Mouse (Mus musculus) heart, postnatal 36 days (tissue): ENCODE results near the gene Cipc. TPM values are rescaled to one million over a fixed set of nuclear protein-coding genes. Genes with fewer than 3 reads are reported as not detected.

Experiments used
- DNase-seq, 2 experiments: peaks; one replicate each; pipeline ENCODE4 v3.0.0; 2021 to 2022
- intact Hi-C: fragments of 180-260 bp; cut with DNase I; formaldehyde crosslinking; loops from one replicate; pipeline ENCODE4 v1.15.1; 2025
- total RNA-seq, 2 experiments: library from RNA; stranded (reverse); gene quantifications; 2 replicates each; pipeline ENCODE4 v1.2.3; 2021

Cipc gene
- total RNA-seq, 2 experiments from 2014 or later: 46.4 to 48.4 TPM

DNA sequence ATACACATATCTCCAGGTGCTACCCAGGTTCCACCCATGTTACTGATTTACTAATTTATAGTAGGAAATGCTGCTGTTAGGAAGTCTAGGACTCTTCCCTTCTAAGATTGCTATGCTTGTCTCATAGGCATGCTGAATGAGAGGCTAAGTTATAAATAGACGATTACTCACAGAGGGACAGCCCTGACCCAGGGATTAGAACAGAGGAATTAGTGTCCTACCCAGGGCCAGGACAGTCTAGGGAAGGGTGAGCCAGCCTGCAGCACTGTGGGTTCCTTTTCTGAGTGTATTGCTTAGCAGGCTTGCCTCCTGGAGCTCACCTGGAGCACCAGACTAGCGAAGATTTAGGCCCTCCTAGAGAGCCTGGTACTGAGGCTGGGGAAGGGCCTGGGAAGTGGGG lies 9.1 kb downstream of the Cipc start:
- intact Hi-C loops: no loop called here
- peak in 1 of 2 experiments; percentile 20 for DNase-seq

DNA sequence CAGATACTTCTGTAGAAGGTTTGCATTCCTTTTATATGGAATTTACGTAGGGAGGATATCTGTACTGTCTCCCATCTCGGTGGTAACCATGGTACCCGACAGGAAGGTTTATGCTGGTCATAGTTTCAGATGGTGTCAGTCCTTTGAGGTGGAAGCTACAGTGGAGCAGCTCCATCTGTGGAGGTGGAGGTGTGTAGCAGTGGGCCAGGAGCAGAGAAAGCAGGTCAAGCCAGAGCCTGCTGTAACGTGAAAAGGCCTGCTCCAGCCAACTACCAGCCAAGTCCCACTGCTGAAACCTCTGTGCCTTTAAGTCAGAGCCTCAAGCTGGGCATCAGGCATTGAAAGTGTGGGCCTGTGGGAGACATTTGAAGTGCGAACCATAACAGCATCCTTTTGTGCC lies 11.7 kb downstream of the Cipc start:
- no peak for DNase-seq
- intact Hi-C loops: no loop called here

DNA sequence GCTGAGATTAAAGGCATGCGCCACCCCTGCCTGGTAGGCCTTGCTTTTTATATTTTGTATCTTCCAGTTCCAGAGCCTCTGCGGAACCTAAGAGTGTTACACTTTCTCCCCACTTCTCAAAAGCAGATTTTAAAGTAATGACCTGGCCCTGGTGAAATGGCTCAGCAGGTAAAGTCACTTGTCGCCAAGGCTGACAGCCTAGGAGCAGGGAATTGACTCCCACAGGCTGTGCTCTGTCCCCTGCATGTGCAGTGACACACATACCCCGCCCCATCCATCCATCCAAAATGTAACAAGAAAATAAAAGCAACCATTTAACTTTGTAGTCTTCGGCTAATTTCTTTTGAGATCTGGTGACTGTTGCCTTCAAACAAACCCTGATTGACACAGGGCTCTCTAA lies 12.8 kb downstream of the Cipc start:
- intact Hi-C loops: no loop called here
- DNase-seq: no peak

DNA sequence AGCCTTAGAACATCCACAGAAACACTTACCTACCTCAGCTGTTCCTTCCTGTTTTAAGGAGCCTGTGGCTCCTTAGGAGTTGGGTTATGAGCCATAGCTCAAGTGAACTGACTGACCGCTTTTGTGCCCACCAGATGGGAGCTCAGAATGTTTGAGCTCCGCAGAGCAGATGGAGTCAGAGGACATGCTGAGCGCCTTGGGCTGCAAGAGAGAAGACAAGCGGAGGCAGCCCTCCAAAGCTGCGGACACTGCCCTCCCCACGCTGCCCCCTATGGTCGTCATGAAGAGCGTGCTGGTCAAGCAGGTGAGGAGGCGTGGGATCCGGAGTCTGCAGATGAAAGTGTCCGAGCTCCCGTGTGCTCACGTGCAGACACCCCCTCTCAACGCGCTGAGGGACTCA lies 13.3 kb downstream of the Cipc start:
- DNase-seq: no peak
- intact Hi-C loops: no loop called here

DNA sequence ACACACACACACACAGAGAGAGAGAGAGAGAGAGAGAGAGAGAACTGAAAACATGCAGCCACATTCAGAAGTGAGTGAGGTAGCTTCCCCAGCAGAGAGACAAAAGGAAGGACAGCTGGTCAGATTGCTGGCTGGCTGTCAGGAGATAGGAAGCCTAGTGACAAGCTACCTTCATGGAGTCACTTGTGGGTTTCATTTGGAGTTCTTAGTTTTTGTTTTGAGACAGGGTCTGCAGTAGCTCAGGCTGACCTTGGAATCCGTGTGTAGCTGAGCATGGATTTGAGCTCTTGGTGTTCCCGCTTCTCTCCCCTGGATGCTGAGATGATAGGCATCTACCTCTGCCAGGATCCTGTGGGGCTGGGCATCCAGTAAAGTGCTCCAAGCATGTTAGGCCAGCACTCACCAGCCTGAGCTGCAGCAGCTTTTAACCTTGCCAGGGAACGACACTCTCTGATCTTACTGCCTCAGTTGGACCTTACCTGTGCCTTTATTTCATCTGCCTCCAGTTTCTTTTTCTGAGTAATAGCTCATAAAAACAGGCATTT lies 14.0 kb downstream of the Cipc start:
- intact Hi-C loops: no loop called here

DNA sequence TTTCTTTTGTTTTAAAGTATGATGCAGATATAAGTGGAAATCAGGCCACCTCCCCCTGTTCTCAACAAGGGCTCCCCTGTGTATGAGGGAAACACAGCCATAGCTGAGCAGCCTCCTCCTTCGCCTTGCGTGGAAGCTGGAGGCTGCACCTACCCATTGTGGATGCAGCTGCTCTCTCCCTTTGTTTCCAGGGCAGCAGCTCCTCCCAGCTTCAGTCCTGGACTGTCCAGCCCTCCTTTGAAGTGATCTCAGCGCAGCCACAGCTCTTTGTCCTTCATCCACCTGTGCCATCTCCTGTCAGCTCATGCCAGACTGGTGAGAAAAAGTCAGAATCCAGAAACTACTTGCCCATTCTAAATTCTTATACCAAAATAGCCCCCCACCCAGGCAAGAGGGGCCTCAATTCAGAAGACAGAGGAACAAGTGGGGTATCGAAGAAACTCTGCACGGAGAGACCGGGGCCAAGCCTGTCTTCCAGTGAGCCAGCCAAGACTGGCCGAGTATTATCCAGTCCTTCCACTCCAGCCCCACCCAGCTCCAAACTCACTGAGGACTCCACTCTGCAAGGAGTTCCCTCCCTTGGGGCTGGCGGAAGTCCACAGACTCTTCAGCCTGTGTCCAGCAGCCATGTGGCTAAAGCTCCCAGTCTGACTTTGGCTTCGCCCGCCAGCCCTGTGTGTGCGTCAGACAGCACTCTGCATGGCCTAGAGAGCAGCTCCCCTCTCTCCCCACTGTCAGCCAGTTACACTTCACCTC lies 14.9 kb downstream of the Cipc start:
- peak; percentile 64 to 68 for DNase-seq
- intact Hi-C loops: no loop called here

More for the DNA sequence above, 14.0 kb downstream of the Cipc start:
- DNase-seq: no peak

DNA sequence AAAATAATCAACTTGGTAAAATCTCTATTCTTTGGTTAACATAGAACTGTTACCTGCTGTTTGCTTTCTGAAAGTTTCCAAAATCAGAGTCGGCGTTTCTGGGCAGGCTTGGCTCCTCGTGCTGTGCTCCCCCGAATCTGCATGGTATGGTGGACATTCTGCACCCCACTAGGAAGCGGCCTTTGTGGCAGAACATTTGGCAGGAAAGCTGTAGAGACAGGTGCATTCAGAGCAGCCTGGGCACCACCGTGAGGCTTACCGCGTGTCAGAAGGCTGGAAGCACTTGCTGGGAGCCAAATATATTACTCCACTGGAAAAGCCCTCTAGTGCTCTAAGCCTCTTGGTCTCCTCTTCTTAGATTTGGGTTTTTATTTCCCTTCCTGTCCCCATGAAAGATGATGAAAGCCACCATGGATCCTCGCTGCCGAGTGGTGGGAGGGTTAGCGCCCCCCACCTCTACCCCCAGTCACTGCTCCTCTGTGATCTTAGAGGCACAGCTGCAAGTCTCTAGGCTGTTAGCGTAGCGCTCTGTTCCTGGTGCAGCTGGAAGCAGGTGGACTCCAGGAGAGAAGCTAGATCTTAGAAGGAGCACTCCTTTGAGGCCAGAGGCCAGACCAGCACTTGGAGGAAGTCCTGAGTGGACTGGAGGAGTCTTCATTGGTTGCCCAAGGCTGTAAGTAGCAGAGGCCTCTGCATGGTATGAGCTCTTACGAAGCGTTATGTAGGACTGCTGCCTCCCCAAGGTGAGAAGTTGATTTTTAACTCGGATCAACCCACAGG lies 17.6 kb downstream of the Cipc start:
- intact Hi-C loops: no loop called here
- DNase-seq: no peak

DNA sequence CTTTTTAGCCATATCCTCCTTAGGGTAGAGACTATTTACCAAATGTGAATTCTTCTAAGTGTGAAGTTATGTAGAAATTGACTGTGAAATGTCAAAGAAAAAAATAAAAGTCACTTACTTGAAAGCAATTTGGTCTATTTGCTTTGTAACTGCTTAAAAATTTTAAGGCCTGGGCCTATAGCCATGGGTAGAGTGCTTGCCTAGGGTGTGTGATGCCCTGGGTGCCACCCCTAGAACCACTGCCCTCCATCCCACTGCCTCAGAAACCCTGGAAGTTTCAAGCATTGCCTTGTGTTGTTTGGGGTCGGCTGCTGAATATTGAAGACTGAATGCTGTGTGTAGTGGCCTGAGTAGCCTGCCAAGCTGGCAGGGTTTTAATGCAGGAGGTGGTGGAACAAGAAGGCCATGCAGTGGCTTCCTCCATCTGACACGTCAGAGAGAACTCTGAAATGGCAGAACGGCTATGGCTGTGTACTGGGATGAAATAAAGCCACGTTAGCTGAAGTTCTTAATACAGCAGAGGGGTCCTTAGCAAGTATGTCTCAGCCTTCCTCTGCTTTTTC lies 18.5 kb downstream of the Cipc start:
- intact Hi-C loops: no loop called here
- DNase-seq: no peak

DNA sequence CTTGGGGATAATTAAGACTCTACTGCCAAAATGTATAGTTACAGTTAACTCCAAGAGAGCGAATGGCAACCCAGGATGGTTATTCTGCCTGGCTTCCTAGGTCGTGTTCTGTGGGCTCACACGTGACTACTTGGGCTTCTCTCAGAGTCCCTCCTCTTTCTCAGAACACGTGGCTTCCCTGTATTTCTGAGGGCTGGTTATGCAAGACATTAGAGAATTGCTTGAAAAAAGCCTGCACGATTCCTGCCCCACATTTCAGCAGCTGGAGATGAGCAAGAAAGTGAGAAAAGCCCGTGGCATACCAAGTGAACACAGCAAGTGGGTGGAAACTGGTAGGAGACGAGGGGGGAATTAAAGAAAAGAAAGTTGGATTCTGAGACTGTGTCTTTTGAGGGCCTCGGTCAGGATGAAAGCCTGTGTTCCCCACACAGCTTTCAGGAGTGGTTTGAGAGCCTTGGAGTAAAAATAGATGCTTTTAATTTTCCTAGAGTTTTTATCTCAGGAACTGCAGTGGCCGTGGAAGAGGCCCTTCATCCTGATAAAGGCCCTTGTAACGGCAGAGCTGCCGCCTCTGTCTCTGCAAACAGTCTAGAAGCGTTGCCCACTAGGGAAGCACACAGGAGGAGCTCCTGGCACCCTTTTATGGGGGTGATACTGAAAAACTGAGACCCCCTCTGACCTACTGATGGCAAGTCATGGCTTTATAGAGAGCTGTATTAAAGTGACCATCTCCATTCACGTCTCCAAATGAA lies 21.8 kb downstream of the Cipc start:
- peak; percentile 23 to 41 for DNase-seq
- intact Hi-C loops: no loop called here

DNA sequence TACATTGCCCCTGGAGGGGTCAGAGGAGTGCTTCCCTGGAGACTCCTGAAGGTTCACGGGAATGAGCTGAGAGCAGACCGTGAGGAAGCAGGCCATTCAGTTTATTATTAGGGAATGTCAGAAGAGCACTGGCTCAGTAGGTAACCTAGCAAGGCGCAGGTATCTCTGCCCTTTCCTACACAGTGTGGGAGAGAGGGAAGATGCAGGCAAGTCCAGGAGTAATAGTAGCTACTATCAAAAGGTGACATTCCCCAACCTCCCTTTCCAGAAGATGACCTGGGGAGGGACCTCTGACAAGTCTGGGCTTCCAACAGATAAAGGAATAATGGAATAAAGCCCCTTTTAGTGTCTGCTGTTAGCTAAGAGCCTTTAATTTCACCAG lies 22.4 kb downstream of the Cipc start:
- intact Hi-C loops: no loop called here

DNA sequence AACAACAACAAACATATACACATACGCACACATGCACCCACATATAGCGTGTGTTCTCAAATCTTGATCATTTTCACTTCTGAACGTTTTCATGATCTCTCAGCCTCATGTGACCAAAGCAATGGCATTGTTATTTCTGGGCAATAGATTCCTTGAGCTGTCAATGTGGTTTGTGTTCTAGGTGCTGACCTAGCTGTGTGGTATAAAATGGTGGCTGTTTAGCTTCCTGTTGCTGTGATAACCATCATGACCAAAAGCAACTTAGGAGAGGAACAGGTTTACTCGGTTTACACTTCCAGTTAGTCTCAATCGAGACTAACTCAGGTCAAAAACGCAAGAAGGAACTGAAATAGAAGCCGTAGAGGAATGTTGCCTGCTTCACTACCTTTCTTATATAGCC lies 24.2 kb downstream of the Cipc start:
- intact Hi-C loops: no loop called here
- DNase-seq: no peak

More for the DNA sequence above, 22.4 kb downstream of the Cipc start:
- no peak for DNase-seq

DNA sequence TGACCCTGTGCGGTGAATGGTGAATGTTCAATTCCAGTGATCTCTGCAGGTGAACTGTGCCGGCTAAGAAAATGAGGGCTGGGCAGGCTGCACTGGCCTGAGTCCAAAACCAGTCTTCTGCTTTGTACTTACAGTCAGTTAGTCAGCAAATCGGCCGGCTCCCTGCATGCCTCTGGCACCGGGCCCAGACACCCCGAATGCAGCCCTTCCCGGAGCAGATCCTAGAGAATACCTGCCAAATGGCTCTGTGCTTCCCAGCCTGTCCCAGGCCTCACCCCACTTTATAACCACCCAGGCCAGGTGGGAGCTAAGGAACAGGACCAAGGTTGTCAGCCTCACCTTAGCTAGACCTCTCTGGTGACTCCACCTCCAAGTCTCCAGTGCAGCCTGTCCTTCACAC lies 26.4 kb downstream of the Cipc start:
- DNase-seq: peak; percentile 36 to 41
- intact Hi-C loops: no loop called here

DNA sequence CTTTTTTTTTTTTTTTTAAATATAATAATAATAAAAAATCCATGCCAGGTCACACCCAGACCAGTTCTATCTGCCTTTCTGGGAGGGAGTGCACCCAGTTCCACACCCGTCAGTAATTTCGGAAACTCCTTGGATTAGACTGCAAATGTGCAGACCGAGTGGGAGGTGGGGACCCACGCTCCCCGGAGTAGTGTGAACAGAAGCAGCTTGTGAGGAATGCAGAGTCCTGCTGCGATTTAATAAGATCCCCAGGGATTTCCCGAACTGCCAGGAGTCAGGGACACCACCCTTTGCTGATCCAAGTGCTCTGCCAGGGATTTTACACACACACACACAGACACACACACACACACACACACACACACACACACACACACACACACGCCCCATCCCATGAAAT lies 26.9 kb downstream of the Cipc start:
- DNase-seq: no peak
- intact Hi-C loops: loop anchor here (1.0 kb wide), 1 partner anchor 205 kb away; no protein-coding TSS in a partner anchor

DNA sequence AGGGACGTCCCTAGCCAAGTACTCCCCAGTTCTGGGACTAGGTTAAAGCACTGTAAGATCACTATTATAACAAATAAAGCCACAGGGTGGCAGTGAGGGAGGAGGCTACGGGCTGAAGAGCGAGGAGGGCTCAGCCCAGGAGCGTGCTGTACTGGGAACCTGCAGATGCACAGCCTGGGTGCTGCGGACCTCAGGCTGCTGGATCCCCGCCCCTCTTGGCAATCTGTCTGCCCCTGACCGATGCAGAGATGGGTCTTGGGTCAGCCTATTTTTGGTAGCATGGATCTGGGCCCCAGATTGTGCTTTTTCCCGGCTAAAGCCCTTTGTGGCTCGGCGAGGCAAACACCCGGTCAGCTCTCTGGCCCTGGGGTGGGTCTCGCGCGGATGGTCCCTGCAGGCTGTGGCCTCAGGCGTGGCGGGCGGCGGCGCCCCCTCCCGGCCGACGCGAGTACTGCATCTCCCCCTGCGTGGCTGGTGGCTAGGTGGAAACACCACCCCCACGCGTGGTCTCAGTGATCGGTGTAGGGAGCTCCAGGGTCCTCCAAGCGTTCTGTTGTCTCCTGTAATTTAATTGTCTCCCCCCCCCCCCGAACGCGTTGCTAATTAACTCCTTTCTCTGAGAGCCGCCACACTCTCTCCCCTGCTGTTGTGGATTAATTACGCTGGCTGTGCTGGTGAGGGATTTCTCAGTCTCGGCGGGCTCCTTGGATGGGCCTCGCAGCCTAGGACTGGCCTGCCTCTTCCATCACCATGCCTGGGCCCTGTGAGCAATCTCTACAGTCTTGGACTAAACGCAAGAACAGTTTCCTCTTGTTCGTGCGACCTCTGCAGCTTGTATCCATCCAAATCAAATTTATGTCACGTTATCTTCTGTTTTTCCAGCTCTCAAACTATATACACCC lies 27.8 kb downstream of the Cipc start:
- intact Hi-C loops: loop anchor here (1.0 to 5.0 kb wide), 2 partner anchors 52 to 206 kb away; no protein-coding TSS in a partner anchor

DNA sequence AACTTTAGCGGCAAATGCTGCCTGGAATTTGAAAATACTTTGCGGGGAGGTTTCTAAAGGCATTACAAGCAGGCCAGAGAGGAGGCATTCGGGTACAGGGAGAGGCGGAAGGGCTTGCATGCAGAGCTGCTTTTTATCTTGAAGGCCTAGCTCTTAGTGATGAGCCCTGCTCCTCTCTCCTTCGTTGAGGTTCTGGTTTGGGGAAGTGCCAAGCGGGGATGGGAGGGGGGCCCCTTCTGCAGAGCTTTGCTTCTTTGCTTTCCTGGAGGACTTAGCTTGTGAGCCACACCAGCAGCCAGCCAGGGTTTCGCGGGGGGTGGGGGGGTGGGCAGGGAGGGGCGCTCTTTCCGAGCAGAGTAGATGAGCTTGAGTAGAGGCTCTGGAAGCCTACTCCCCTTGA lies 28.9 kb downstream of the Cipc start:
- intact Hi-C loops: loop anchor here (5.0 kb wide), 1 partner anchor 53 kb away; no protein-coding TSS in a partner anchor
- no peak for DNase-seq

More for the DNA sequence above, 27.8 kb downstream of the Cipc start:
- peak; percentile 87 for DNase-seq

DNA sequence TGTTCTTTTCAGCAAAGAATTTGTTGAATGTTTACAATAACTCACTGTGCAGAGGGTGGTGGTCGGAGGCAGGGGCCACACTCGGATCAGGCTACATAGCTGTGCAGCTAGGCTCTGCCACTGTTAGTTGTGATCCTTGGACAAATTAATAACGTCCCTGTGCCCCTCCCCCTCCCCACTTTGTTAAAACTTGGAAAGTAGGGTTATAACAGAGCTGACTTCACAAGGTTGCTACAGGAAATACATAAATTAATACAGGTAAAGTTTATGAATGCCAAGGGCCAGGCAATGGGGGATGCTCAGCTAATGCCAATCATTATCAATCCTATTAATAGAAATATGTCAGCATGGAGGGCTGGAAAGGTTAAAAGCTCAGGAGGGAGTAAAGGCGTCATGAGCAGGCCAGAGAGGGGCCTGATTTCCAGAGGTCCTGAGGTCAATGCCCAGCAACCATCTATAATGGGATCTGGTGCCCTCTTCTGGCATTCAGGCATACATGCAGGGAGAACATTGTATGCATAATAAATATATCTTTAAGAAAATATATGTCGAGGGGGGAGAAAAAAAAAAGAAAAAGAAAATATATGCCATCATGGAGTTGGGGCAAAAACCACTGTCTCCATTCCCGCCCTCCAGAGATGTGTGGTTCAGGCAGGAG lies 29.8 kb downstream of the Cipc start:
- no peak for DNase-seq
- intact Hi-C loops: loop anchor here (5.0 kb wide), 1 partner anchor 54 kb away; no protein-coding TSS in a partner anchor

DNA sequence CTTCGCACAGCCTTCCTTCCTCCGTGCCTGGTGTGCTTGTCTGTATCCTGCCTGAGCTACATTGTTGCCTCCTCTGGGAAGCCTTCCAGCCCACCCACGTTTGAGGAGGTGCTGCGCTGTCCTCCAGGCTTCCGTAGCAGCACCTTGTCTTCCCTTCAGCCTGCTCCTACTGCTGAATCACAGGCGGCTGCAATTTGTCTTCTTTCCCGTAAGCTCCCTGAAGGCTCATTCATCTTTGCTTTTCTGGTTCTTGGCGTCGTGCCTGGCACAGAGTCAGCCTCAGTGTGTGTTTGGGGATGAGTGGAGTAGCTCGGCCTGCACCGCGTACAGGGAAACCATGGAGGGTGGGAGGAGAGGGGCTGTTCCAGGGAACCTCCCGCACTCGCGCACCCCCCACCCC lies 31.0 kb downstream of the Cipc start:
- peak in 1 of 2 experiments; percentile 13 for DNase-seq
- intact Hi-C loops: loop anchor here (5.0 kb wide), 1 partner anchor 56 kb away; no protein-coding TSS in a partner anchor

DNA sequence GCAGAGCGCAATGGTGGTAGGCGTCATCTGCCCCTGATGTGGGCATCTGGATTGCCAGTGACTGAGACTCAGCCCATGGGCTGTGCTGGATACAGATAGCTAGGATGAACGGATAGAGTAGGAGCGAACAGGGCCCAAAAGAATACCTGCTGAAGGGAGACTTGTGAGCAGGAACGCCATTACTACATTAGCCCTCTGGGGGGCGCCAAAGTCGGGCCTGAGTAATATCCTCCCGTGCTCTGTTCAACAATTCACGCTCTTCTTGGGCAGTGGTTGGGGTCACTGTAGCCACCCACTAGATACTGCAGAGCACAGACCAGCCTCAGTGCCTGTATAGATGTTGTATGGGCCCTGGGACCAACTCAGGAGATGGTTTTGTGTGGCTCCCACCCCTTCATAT lies 34.3 kb downstream of the Cipc start:
- no peak for DNase-seq
- intact Hi-C loops: loop anchor here (2.0 kb wide), 1 partner anchor 72 kb away; no protein-coding TSS in a partner anchor
